Mouse (Mus musculus) megakaryocyte progenitor cell, adult 5-6 weeks (primary cell): ENCODE measurements around the gene Abhd2. TPM values are rescaled to one million over a fixed set of nuclear protein-coding genes. Genes with fewer than 3 reads are reported as not detected.
A peak's percentile ranks its signal among the peaks of the same experiment; 100 is the strongest.

ENCODE experiments used
- ATAC-seq: replicated peaks from 2 replicates; pipeline ENCODE4 v1.8.0; 2016; ENCODE audit warnings: mild to moderate bottlenecking, moderate TSS enrichment, inconsistent platforms; ENCODE audit not compliant: poor library complexity
- total RNA-seq, 2 experiments: library from RNA; stranded (forward) in 1 of 2; stranded (reverse) in 1 of 2; fragments of 157-497, 149-512 nt in 1 of 2; fragments of 200-1000 nt in 1 of 2; gene quantifications; 2 replicates each; pipeline versions ENCODE4 v1.2.3 to v1.2.4; 2015 to 2017

Abhd2 gene
- total RNA-seq, 2 experiments from 2014 or later = 28.3 to 60.4 TPM

GRCm38 (mm10) chr7:79316069-79316695 lies 43.2 kb downstream of the Abhd2 start:
- ATAC-seq = no peak

- ATAC-seq = no peak
Observed at GRCm38 (mm10) chr7:79317576-79317975, 44.6 kb downstream of the Abhd2 start.

GRCm38 (mm10) chr7:79318110-79318801 lies 45.3 kb downstream of the Abhd2 start:
- 0 out of 2 replicates have a peak, but pooled peaks have one; percentile 5 for ATAC-seq

GRCm38 (mm10) chr7:79323855-79324254 lies 50.9 kb downstream of the Abhd2 start:
- no peak for ATAC-seq

GRCm38 (mm10) chr7:79328769-79329168 lies 55.8 kb downstream of the Abhd2 start:
- no peak for ATAC-seq

GRCm38 (mm10) chr7:79331197-79331596 lies 58.2 kb downstream of the Abhd2 start:
- no peak for ATAC-seq

- no peak for ATAC-seq
Observed at GRCm38 (mm10) chr7:79333419-79333818, 60.4 kb downstream of the Abhd2 start.

- no peak for ATAC-seq
Observed at GRCm38 (mm10) chr7:79336362-79336910, 63.4 kb downstream of the Abhd2 start.

GRCm38 (mm10) chr7:79345902-79346301 lies 72.9 kb downstream of the Abhd2 start:
- ATAC-seq = peak; percentile 74

GRCm38 (mm10) chr7:79346555-79347075 lies 73.6 kb downstream of the Abhd2 start:
- peak; percentile 35 for ATAC-seq

GRCm38 (mm10) chr7:79347108-79347813 lies 74.3 kb downstream of the Abhd2 start:
- ATAC-seq = no peak

GRCm38 (mm10) chr7:79348816-79349215 lies 75.8 kb downstream of the Abhd2 start:
- ATAC-seq = no peak

- ATAC-seq = peak; percentile 81
Observed at GRCm38 (mm10) chr7:79349738-79350386, 76.9 kb downstream of the Abhd2 start.

- ATAC-seq = peak; percentile 90
Observed at GRCm38 (mm10) chr7:79358350-79359182, 85.6 kb downstream of the Abhd2 start.

- ATAC-seq = no peak
Observed at GRCm38 (mm10) chr7:79359183-79359435, 86.1 kb downstream of the Abhd2 start.

GRCm38 (mm10) chr7:79360056-79360455 lies 87.1 kb downstream of the Abhd2 start:
- ATAC-seq = no peak

GRCm38 (mm10) chr7:79362208-79362607 lies 89.2 kb downstream of the Abhd2 start:
- no peak for ATAC-seq

GRCm38 (mm10) chr7:79362830-79363229 lies 89.8 kb downstream of the Abhd2 start:
- ATAC-seq = no peak

- peak; percentile 61 for ATAC-seq
Observed at GRCm38 (mm10) chr7:79363370-79364043, 90.5 kb downstream of the Abhd2 start.

GRCm38 (mm10) chr7:79368664-79369063 lies 95.7 kb downstream of the Abhd2 start:
- ATAC-seq = peak; percentile 40; the same call in 1 of the 2 replicates
